Mouse (Mus musculus): ENCODE data around the gene Adm2. TPM values are rescaled to one million over a fixed set of nuclear protein-coding genes. Genes with fewer than 3 reads are reported as not detected.
A peak's percentile ranks its signal among the peaks of the same experiment; 100 is the strongest.

Gene Adm2
- polyA plus RNA-seq (2012; rRNA removed): not detected in 2 replicates

- no peaks in the 10 kb centered on the region for H3K4me1 ChIP-seq (ENCODE audit: control insufficient read depth, insufficient read depth, low read length)
- H3K27ac ChIP-seq (ENCODE audit: insufficient read depth, low read length): no peak within 1 kb of the TSS
- TF ChIP-seq CTCF (IDR thresholded peaks at IDR 0.05; ENCODE audit: extremely low read depth, insufficient read depth, low read length) (no peak), POLR2A (IDR thresholded peaks at IDR 0.05; ENCODE audit: extremely low read depth, insufficient read depth, low read length) (no peak)
- no peak within 1 kb of the TSS for H3K4me3 ChIP-seq (ENCODE audit: insufficient read depth, low read length)
Observed at GRCm38 (mm10) chr15:89322670-89323522, at the start of gene Adm2. Adm2 (plus strand) TSS chr15:89322720.

DNA sequence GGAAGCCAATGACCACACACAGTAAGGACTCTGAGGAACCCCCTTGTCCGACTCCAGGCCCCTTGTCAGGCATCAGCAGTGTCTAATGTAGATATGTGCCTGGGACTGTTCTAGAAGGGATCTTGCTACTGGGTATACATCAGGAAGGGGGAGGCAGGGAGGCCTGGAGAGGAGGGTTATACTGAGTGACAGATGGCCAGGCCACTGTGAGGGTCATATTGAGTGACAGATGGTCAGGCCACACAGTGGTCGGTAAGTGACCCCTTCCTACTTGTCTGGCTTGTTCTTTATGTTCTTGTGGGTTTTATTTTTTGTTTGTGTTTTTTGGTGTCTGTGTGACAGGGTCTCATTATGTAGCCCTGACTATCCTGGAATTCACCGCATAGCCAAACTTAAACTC is 47.0 kb upstream of the Adm2 start:
- TF ChIP-seq CTCF (IDR thresholded peaks at IDR 0.05; ENCODE audit: extremely low read depth, insufficient read depth, low read length): no peak
- TF ChIP-seq POLR2A (IDR thresholded peaks at IDR 0.05; ENCODE audit: extremely low read depth, insufficient read depth, low read length): no peak

GRCm38 (mm10) chr15:89277366-89277765 is 45.2 kb upstream of the Adm2 start:
- Histone ChIP-seq H3K27ac (ENCODE audit: insufficient read depth, low read length) (no peak overlapping the region), H3K4me1 (ENCODE audit: control insufficient read depth, insufficient read depth, low read length) (no peaks in the 10 kb centered on the region), H3K4me3 (ENCODE audit: insufficient read depth, low read length) (no peak overlapping the region)
- no peak for TF ChIP-seq POLR2A (IDR thresholded peaks at IDR 0.05; ENCODE audit: extremely low read depth, insufficient read depth, low read length)
- no peak for TF ChIP-seq CTCF (IDR thresholded peaks at IDR 0.05; ENCODE audit: extremely low read depth, insufficient read depth, low read length)

More for the DNA sequence above, 47.0 kb upstream of the Adm2 start:
- no peak overlapping the region for H3K27ac ChIP-seq (ENCODE audit: insufficient read depth, low read length)
- no peak overlapping the region for H3K4me3 ChIP-seq (ENCODE audit: insufficient read depth, low read length)
- no peaks in the 10 kb centered on the region for H3K4me1 ChIP-seq (ENCODE audit: control insufficient read depth, insufficient read depth, low read length)

- H3K4me1 ChIP-seq (ENCODE audit: control insufficient read depth, insufficient read depth, low read length): peaks cover 2% of the 10 kb centered on the region; the same call in 1 of the 2 replicates
- TF ChIP-seq CTCF (IDR thresholded peaks at IDR 0.05; ENCODE audit: extremely low read depth, insufficient read depth, low read length) (no peak), POLR2A (IDR thresholded peaks at IDR 0.05; ENCODE audit: extremely low read depth, insufficient read depth, low read length) (no peak)
- H3K4me3 ChIP-seq (ENCODE audit: insufficient read depth, low read length): no peak overlapping the region
- no peak overlapping the region for H3K27ac ChIP-seq (ENCODE audit: insufficient read depth, low read length)
Observed at GRCm38 (mm10) chr15:89282546-89282945, 40.0 kb upstream of the Adm2 start.

DNA sequence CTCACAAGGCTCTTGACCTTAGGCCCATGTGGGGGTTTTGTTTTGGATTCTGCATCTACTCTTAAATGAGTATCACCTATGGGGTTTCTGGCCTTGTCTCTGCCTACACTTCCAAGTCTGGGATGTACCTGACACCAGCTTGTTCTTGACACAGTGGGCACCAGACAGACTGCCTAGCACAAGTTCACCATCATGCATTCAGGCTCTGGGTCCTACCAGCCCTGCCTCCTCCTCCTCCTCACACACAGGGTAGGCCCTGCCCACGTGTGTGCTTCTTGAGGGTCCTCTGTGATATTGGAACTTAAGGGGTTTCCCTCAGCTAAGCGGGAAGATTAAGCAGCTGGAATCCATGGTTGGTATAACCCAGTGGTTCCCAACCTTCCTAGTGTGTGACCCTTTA is 38.4 kb upstream of the Adm2 start:
- no peak overlapping the region for H3K27ac ChIP-seq (ENCODE audit: insufficient read depth, low read length)
- no peak overlapping the region for H3K4me3 ChIP-seq (ENCODE audit: insufficient read depth, low read length)

GRCm38 (mm10) chr15:89285004-89285403 is 37.5 kb upstream of the Adm2 start:
- Histone ChIP-seq H3K4me1 (ENCODE audit: control insufficient read depth, insufficient read depth, low read length) (peaks cover 2% of the 10 kb centered on the region; the same call in 1 of the 2 replicates), H3K27ac (ENCODE audit: insufficient read depth, low read length) (peak overlapping the region; percentile 82), H3K4me3 (ENCODE audit: insufficient read depth, low read length) (no peak overlapping the region)
- no peak for TF ChIP-seq POLR2A (IDR thresholded peaks at IDR 0.05; ENCODE audit: extremely low read depth, insufficient read depth, low read length)
- no peak for TF ChIP-seq CTCF (IDR thresholded peaks at IDR 0.05; ENCODE audit: extremely low read depth, insufficient read depth, low read length)

More for the DNA sequence above, 38.4 kb upstream of the Adm2 start:
- H3K4me1 ChIP-seq (ENCODE audit: control insufficient read depth, insufficient read depth, low read length): peaks cover 2% of the 10 kb centered on the region; the same call in 1 of the 2 replicates
- TF ChIP-seq POLR2A (IDR thresholded peaks at IDR 0.05; ENCODE audit: extremely low read depth, insufficient read depth, low read length) (no peak), CTCF (IDR thresholded peaks at IDR 0.05; ENCODE audit: extremely low read depth, insufficient read depth, low read length) (no peak)

DNA sequence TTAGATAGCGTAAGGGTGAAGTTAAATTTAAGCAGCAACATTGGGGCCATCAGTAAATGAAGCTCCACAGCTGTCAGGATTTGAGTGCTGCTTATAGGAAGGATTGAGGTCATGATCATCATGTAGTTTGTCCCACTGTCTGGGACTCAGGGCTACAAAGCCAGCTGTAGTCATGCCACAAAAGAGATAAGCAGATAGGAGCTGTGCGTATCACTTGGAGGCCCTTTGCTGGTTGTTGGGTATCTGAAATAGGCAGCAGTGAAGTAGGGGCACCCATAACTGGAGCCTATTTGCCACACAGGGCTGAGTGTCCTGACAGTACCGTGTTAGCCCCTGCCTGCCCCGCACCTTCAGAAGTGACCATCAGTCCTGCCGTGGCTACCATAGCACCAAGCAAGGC is 37.0 kb upstream of the Adm2 start:
- TF ChIP-seq POLR2A (IDR thresholded peaks at IDR 0.05; ENCODE audit: extremely low read depth, insufficient read depth, low read length): 0 out of 2 replicates have a peak, but pooled peaks have one; percentile 13
- no peak for TF ChIP-seq CTCF (IDR thresholded peaks at IDR 0.05; ENCODE audit: extremely low read depth, insufficient read depth, low read length)
- peak overlapping the region; percentile 82 for H3K27ac ChIP-seq (ENCODE audit: insufficient read depth, low read length)
- no peak overlapping the region for H3K4me3 ChIP-seq (ENCODE audit: insufficient read depth, low read length)
- H3K4me1 ChIP-seq (ENCODE audit: control insufficient read depth, insufficient read depth, low read length): peaks cover 2% of the 10 kb centered on the region; the same call in 1 of the 2 replicates

GRCm38 (mm10) chr15:89286114-89286513 is 36.4 kb upstream of the Adm2 start:
- 0 out of 2 replicates have a peak overlapping the region, but pooled peaks have one; percentile 82 for H3K27ac ChIP-seq (ENCODE audit: insufficient read depth, low read length)
- H3K4me1 ChIP-seq (ENCODE audit: control insufficient read depth, insufficient read depth, low read length): peaks cover 2% of the 10 kb centered on the region; the same call in 1 of the 2 replicates
- no peak for TF ChIP-seq CTCF (IDR thresholded peaks at IDR 0.05; ENCODE audit: extremely low read depth, insufficient read depth, low read length)
- 0 out of 2 replicates have a peak, but pooled peaks have one; percentile 13 for TF ChIP-seq POLR2A (IDR thresholded peaks at IDR 0.05; ENCODE audit: extremely low read depth, insufficient read depth, low read length)
- no peak overlapping the region for H3K4me3 ChIP-seq (ENCODE audit: insufficient read depth, low read length)

DNA sequence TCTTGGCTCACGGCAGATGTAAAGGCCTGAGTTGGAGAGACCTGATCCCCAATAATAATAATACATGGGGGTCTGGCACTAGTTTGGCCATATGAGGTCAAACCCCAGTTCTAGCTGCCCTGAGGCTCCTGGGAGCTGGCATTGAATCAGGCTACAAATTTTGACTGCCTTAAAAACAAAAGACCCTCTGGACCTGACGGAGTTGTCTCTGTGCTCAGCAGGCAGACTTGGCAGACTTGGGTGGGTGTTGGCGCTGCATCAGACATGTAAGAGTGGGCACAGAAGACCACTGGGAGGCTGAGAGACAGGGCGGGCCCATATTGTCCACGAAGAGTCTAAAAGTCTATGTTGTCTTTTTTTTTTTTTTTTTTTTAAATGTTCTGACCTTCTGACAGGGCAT is 35.9 kb upstream of the Adm2 start:
- H3K27ac ChIP-seq (ENCODE audit: insufficient read depth, low read length): no peak overlapping the region
- no peak overlapping the region for H3K4me3 ChIP-seq (ENCODE audit: insufficient read depth, low read length)
- H3K4me1 ChIP-seq (ENCODE audit: control insufficient read depth, insufficient read depth, low read length): peaks cover 2% of the 10 kb centered on the region; the same call in 1 of the 2 replicates

More for the DNA sequence above, 35.9 kb upstream of the Adm2 start:
- TF ChIP-seq CTCF (IDR thresholded peaks at IDR 0.05; ENCODE audit: extremely low read depth, insufficient read depth, low read length): no peak
- no peak for TF ChIP-seq POLR2A (IDR thresholded peaks at IDR 0.05; ENCODE audit: extremely low read depth, insufficient read depth, low read length)

Measured in cortical plate, adult 2 months (tissue).